Mouse (Mus musculus) right cerebral cortex, adult 2 months (tissue): ENCODE results near the gene Ctsl.

Experiments used
- DNase-seq, 2 experiments: peaks; one replicate each; pipeline ENCODE4 v3.0.0; 2021 to 2022; ENCODE audit warnings: low spot score in 2 of 2

The Ctsl gene

GRCm38 (mm10) chr13:64373695-64374094, 3.0 kb upstream of the Ctsl start:
- peak; percentile 12 to 46 for DNase-seq

GRCm38 (mm10) chr13:64369805-64370172, 901 bp downstream of the Ctsl start:
- DNase-seq = peak; percentile 18 to 23

- DNase-seq = no peak
These were observed 2.1 kb downstream of the Ctsl start for GRCm38 (mm10) chr13:64368596-64368995.

GRCm38 (mm10) chr13:64367615-64368014, 3.1 kb downstream of the Ctsl start:
- no peak for DNase-seq

GRCm38 (mm10) chr13:64365326-64365725, 5.4 kb downstream of the Ctsl start:
- DNase-seq = no peak

GRCm38 (mm10) chr13:64364258-64364657, 6.4 kb downstream of the Ctsl start:
- peak in 1 of 2 experiments; percentile 30 for DNase-seq

GRCm38 (mm10) chr13:64362139-64362538, 8.6 kb downstream of the Ctsl start:
- no peak for DNase-seq

- no peak for DNase-seq
These were observed 9.7 kb downstream of the Ctsl start for GRCm38 (mm10) chr13:64361020-64361419.

GRCm38 (mm10) chr13:64359702-64360101, 11.0 kb downstream of the Ctsl start:
- DNase-seq = no peak

- no peak for DNase-seq
These were observed 12.2 kb downstream of the Ctsl start for GRCm38 (mm10) chr13:64358476-64358875.

- DNase-seq = no peak
These were observed 13.3 kb downstream of the Ctsl start for GRCm38 (mm10) chr13:64357389-64357788.

GRCm38 (mm10) chr13:64349474-64349873, 21.2 kb downstream of the Ctsl start:
- DNase-seq = no peak

GRCm38 (mm10) chr13:64344082-64344501, 26.6 kb downstream of the Ctsl start:
- peak; percentile 45 to 51 for DNase-seq

GRCm38 (mm10) chr13:64343598-64343997, 27.1 kb downstream of the Ctsl start:
- DNase-seq = peak; percentile 57 to 62

GRCm38 (mm10) chr13:64335546-64336132, 35.1 kb downstream of the Ctsl start:
- DNase-seq = no peak

- DNase-seq = no peak
These were observed 37.6 kb downstream of the Ctsl start for GRCm38 (mm10) chr13:64333102-64333501.

GRCm38 (mm10) chr13:64332321-64332720, 38.4 kb downstream of the Ctsl start:
- DNase-seq = no peak

GRCm38 (mm10) chr13:64322561-64323281, 48.0 kb downstream of the Ctsl start:
- DNase-seq = no peak

GRCm38 (mm10) chr13:64320334-64320733, 50.4 kb downstream of the Ctsl start:
- no peak for DNase-seq

GRCm38 (mm10) chr13:64319782-64320181, 50.9 kb downstream of the Ctsl start:
- no peak for DNase-seq

GRCm38 (mm10) chr13:64318355-64318754, 52.3 kb downstream of the Ctsl start:
- DNase-seq = no peak

GRCm38 (mm10) chr13:64315483-64316050, 55.1 kb downstream of the Ctsl start:
- DNase-seq = peak in 1 of 2 experiments; percentile 27

GRCm38 (mm10) chr13:64314041-64314440, 56.6 kb downstream of the Ctsl start:
- no peak for DNase-seq
